Mouse (Mus musculus) liver, embryonic 15.5 days (tissue): Measurements from ENCODE around the gene Opn1sw. TPM values are rescaled to one million over a fixed set of nuclear protein-coding genes. Genes with fewer than 3 reads are reported as not detected.
A peak's percentile ranks its signal among the peaks of the same experiment; 100 is the strongest.

Source experiments
- ATAC-seq: fragments of 200-750 bp; cut with Nextera tagmentation; 2 replicates; pipeline ENCODE4 v1.8.0; 2017; ENCODE audit warnings: moderate number of reproducible peaks, mild to moderate bottlenecking, moderate library complexity; ENCODE audit not compliant: insufficient read depth
- H3K27ac ChIP-seq: fragments of 300-500 bp; sonication (generic); replicated peaks from 2 replicates; pipeline ENCODE4 v1.5.1; 2015; ENCODE audit warnings: mild to moderate bottlenecking, inconsistent platforms
- H3K27me3 ChIP-seq: fragments of 300-500 bp; sonication (generic); 2 replicates; pipeline ENCODE4 v1.6.1; 2015; ENCODE audit warnings: mild to moderate bottlenecking, inconsistent platforms
- H3K36me3 ChIP-seq: fragments of 300-500 bp; sonication (generic); replicated peaks from 2 replicates; pipeline ENCODE4 v1.6.1; 2015; ENCODE audit warnings: moderate library complexity, mild to moderate bottlenecking, inconsistent platforms
- H3K4me1 ChIP-seq: fragments of 300-500 bp; sonication (generic); replicated peaks from 2 replicates; pipeline ENCODE4 v1.6.1; 2015; ENCODE audit warnings: inconsistent platforms
- H3K4me2 ChIP-seq: fragments of 300-500 bp; sonication (generic); 2 replicates; pipeline ENCODE4 v1.6.1; 2015; ENCODE audit warnings: moderate library complexity, mild to moderate bottlenecking, inconsistent platforms
- H3K4me3 ChIP-seq: fragments of 300-500 bp; sonication (generic); replicated peaks from 2 replicates; pipeline ENCODE4 v1.5.1; 2015; ENCODE audit warnings: mild to moderate bottlenecking, inconsistent platforms
- H3K9ac ChIP-seq: fragments of 300-500 bp; sonication (generic); 2 replicates; pipeline ENCODE4 v1.6.1; 2015; ENCODE audit warnings: moderate library complexity, mild to moderate bottlenecking, inconsistent platforms
- H3K9me3 ChIP-seq: fragments of 300-500 bp; sonication (generic); replicated peaks from 2 replicates; pipeline ENCODE4 v1.6.1; 2016; ENCODE audit warnings: inconsistent platforms
- WGBS: fragments of 180-500 bp; shearing (Covaris S2); methylation state at CpG from one replicate; pipeline ENCODE4 v1.1.7; 2015; ENCODE audit warnings: mixed read lengths; ENCODE audit not compliant: insufficient replicate concordance; 5-methylcytosine and 5-hydroxymethylcytosine counted together
- polyA plus RNA-seq: library from polyadenylated mRNA; unstranded; fragments of >200 nt; fragmentation: Nextera tagmentation; extraction: Ambion mirVana; gene quantifications from 2 replicates; pipeline ENCODE4 v1.2.1, GENCODE M21; 2015

The Opn1sw gene
- 0.03 TPM in 1 of 2 replicates, not detected in the other for polyA plus RNA-seq

DNA sequence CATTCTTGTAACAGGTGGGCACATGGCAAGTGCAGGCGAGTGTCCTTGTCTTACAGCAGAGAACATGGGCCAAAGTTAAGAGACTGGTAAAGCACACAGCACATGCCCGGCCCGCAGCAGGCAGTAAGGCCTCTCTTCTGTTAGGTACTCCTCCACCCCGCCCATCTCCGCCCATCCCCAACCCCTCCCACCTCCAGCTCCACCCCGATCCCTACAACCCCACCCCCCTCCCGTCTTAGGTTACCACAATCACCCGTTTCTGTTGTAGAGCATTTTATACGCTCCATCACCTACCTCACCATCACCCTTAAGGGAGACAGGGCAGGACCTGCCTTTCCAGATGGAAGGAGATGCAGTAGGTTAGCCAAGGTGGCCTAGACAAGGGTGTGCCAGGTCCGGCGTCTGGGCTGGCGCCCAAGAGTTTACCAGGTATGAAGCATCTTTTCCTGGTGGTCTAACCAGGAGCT, at the start of gene Opn1sw:
Opn1sw (minus strand) TSS at position 417 of the 467 bp plus-strand sequence.
- peak within 1 kb of the TSS; percentile 61 for H3K4me2 ChIP-seq
- H3K4me1 ChIP-seq: peaks cover 20% of the 10 kb centered on the region
- H3K9me3 ChIP-seq: no peaks in the 10 kb centered on the region
- H3K36me3 ChIP-seq: no peaks in the 10 kb centered on the region
- 4% methylated on average over 12 of the region's 12 CpGs for WGBS
- H3K27me3 ChIP-seq: peaks cover 49% of the 10 kb centered on the region
- peak within 1 kb of the TSS; percentile 42 for H3K4me3 ChIP-seq
- ATAC-seq: peak; percentile 75
- no peak within 1 kb of the TSS for H3K27ac ChIP-seq
- H3K9ac ChIP-seq: peak within 1 kb of the TSS; percentile 26; the same call in 1 of the 2 replicates

DNA sequence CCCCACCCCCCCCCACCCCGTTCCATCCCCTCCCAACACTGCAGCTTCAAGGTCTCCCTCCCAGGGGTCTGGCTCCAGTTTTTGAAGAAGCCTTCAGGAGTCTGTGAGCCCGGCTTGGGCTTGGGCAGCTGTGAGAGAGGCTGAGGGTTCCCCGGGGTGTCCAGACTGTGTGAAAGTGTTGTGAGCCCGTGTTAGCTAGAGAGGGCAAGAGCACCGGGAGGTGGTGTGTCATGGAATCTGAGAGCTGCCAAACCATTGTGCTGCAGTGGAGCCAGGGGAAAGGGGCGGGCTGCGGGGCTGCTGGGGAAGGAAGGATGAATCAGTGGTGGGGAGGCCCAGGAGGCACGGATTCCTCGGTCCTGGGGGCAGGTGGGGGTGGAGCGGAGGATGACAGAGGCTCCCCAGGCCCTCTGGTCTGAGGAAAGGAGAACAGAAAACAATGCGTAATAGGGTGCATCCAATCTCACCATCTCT, 48.2 kb upstream of the Opn1sw start:
- no peak overlapping the region for H3K4me2 ChIP-seq

DNA sequence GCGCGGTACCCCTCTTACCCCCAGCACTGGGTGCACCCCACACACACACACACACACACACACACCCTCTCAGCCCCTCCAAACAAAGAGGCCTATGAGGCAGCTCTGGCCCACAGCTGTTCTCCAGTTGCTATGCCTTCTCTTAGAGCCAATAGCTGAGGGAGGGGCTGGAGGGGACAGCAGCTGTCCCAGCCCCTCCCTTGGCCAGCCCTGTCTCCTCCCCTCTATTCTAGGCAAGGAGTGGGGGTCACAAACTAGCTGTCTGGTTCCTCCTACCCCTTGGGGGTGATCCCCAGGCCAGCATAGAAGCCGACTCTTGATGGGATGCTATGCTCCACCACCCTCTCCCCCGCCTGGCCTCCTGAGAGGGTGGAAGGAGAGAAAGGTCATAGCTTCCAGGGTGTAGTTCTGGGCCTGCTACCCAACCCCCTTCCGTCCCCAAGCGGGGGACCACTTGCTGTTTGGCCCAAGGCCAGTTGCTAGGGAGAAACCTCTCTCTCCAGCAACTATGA, 47.7 kb upstream of the Opn1sw start:
- H3K36me3 ChIP-seq: no peaks in the 10 kb centered on the region
- no peaks in the 10 kb centered on the region for H3K9me3 ChIP-seq
- no peak overlapping the region for H3K27ac ChIP-seq
- H3K27me3 ChIP-seq: peaks cover 71% of the 10 kb centered on the region
- H3K4me1 ChIP-seq: peaks cover 7% of the 10 kb centered on the region; the same call in 1 of the 2 replicates
- no peak overlapping the region for H3K4me2 ChIP-seq
- H3K4me3 ChIP-seq: no peak overlapping the region
- no peak for ATAC-seq
- WGBS: 38% methylated on average over 6 of the region's 6 CpGs
- H3K9ac ChIP-seq: no peak overlapping the region

More for the DNA sequence above, 48.2 kb upstream of the Opn1sw start:
- H3K27me3 ChIP-seq: peaks cover 65% of the 10 kb centered on the region
- no peak overlapping the region for H3K9ac ChIP-seq
- WGBS: 11% methylated on average over 11 of the region's 11 CpGs
- H3K36me3 ChIP-seq: no peaks in the 10 kb centered on the region
- peaks cover 7% of the 10 kb centered on the region; the same call in 1 of the 2 replicates for H3K4me1 ChIP-seq
- no peak overlapping the region for H3K4me3 ChIP-seq
- no peak for ATAC-seq
- no peaks in the 10 kb centered on the region for H3K9me3 ChIP-seq
- H3K27ac ChIP-seq: no peak overlapping the region

DNA sequence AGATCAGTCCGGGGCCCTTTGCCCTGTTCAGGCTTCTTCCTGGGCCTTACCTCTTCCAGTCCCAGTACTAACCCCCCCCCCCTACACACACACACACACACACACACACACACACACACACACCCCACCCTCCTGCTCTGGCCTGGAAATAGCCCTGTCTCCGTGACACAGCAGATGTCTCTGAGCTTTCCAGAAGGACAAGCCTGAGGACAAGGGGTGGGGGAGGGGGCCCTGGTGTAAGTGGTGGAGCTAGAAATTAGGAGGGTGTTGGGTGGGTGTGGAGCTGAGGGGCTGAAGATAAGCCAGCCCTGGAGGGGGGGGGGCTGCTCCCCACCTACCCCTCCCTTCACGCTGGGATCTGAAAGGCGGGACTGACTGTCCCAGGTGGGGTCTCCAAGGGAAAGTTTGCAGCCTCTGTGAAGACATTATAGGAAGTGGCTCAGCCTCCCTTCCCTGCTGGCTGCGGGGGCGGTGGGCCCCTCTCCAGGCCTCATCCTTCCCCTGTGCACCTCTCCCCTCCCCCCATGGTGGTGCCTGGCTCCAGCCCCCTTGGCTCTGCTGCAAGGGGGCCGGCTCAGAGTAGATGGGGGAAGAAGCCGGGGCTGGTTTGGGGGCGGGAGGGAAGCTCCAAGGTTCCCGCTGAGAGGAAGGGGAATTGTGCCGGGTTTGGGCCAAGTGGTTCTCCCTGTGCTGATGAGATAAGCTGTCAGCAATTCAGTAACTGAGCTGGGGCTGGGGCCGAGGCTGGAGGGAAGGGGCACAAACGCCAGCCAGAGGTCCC, 46.8 kb upstream of the Opn1sw start:
- H3K9me3 ChIP-seq: no peaks in the 10 kb centered on the region
- 8% methylated on average over 11 of the region's 13 CpGs for WGBS
- H3K4me2 ChIP-seq: peak overlapping the region; percentile 15; the same call in 1 of the 2 replicates
- H3K4me3 ChIP-seq: no peak overlapping the region
- H3K9ac ChIP-seq: no peak overlapping the region
- no peak for ATAC-seq
- H3K27ac ChIP-seq: no peak overlapping the region
- H3K36me3 ChIP-seq: no peaks in the 10 kb centered on the region
- H3K27me3 ChIP-seq: peaks cover 79% of the 10 kb centered on the region
- peaks cover 7% of the 10 kb centered on the region; the same call in 1 of the 2 replicates for H3K4me1 ChIP-seq

DNA sequence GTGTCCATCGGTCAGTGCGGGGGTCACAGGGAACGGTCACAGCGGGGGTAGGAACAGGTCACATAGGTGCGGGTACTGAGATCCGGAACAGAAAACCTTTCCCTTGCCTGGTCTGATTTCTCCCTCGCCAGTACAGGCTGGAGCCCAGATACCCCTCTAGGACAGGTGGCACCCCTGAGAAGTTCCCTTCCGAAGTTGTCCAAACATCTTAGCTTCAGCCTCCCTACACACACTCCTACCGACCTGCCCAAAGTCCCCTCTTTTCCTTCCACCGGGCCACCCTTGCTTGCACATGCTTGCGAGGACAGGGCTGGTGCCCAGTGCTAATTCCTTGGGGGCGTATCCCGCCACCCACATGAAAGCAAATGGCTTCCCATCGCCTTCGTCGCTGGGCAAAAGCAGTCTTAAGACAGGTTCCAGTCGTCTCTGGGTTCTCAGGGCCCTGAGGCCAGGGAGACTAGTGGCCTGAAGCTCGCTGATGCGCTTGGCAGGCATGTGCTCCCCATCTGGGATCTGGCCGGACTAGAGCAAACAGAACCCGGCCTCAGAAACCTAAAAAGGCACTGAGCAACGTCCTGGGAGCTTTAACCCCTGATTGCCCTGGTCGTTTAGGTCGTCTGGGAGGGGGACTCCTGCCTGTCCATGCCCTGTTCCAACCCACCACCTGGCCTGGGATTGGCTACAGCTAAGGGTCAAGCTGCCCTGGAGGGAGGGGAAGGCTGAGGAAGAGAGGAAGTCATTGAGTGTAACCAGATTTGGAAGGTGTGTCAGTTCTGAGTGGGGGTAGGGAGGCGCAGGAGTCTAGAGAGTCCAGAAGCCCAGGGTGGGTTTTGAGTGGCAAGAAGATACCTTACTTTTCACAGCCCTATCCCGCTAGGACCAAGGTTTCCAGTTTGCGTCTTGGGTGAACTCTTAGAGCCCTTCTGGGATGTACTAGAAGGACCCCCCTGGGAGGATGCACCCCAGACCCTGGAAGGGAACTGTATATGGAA, 45.8 kb upstream of the Opn1sw start:
- peaks cover 7% of the 10 kb centered on the region; the same call in 1 of the 2 replicates for H3K4me1 ChIP-seq
- WGBS: 5% methylated on average over 27 of the region's 27 CpGs
- H3K4me3 ChIP-seq: peak overlapping the region; percentile 37
- no peaks in the 10 kb centered on the region for H3K9me3 ChIP-seq
- H3K27me3 ChIP-seq: peaks cover 79% of the 10 kb centered on the region
- H3K27ac ChIP-seq: no peak overlapping the region
- H3K9ac ChIP-seq: no peak overlapping the region
- peak overlapping the region; percentile 57 for H3K4me2 ChIP-seq
- ATAC-seq: no peak
- H3K36me3 ChIP-seq: no peaks in the 10 kb centered on the region

DNA sequence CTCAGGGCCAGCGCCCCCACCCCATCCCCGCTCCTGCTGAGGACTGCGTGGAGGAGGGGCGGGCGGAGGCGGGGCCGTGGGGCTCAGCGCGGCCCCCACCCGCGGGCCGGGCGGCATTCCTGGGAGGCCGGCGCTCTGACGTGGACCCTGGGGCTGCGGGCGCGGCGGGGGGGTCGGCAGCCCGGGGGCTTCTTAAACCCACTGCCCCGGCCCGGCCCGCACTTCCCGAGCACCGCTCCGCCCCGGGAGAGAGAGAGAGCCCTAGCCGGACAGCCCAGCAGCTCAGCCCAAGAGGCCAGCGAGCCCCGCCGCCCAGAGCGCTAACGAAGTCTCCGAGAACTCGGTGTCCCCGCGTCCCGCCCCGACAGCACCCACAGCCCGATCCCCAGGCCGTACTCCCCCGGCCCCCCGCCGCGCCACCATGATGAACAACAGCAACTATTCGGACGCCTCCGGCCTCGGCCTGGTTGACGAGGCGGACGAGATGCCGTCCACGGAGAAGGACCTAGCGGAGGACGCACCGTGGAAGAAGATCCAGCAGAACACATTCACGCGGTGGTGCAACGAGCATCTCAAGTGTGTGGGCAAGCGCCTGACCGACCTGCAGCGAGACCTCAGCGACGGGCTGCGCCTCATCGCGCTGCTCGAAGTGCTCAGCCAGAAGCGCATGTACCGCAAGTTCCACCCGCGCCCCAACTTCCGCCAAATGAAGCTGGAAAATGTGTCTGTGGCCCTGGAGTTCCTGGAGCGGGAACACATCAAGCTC, 45.0 kb upstream of the Opn1sw start, which contains the start of gene Flnc:
Flnc (plus strand) TSS at position 219 of the 766 bp plus-strand sequence.
- Histone ChIP-seq H3K4me2 (peak within 1 kb of the TSS; percentile 57), H3K9ac (no peak within 1 kb of the TSS), H3K27ac (no peak within 1 kb of the TSS), H3K4me3 (peak within 1 kb of the TSS; percentile 37), H3K9me3 (no peaks in the 10 kb centered on the region), H3K4me1 (peaks cover 7% of the 10 kb centered on the region; the same call in 1 of the 2 replicates), H3K36me3 (no peaks in the 10 kb centered on the region), H3K27me3 (peaks cover 82% of the 10 kb centered on the region)
- ATAC-seq: no peak
- WGBS: 2% methylated on average over 70 of the region's 77 CpGs

DNA sequence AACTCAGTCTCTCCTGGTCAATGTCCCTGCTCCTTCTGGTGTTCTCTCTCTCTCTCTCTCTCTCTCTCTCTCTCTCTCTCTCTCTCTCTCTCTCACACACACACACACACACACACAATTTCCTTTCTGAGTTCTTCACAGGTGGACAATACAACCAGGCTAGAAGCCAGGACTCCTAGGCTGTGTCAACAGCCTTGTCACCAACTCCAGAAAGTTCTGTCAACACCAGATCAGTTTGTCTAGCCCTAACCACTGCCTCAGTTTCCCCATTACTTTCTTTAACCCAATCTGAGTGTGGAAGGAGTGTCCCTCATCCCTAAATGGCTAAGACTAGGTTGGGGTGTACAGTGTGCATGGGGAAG, 44.4 kb upstream of the Opn1sw start:
- Histone ChIP-seq H3K27ac (no peak overlapping the region), H3K4me1 (peaks cover 7% of the 10 kb centered on the region; the same call in 1 of the 2 replicates), H3K9ac (no peak overlapping the region), H3K4me3 (peak overlapping the region; percentile 37), H3K27me3 (peaks cover 79% of the 10 kb centered on the region), H3K36me3 (no peaks in the 10 kb centered on the region), H3K4me2 (peak overlapping the region; percentile 57), H3K9me3 (no peaks in the 10 kb centered on the region)
- ATAC-seq: no peak

DNA sequence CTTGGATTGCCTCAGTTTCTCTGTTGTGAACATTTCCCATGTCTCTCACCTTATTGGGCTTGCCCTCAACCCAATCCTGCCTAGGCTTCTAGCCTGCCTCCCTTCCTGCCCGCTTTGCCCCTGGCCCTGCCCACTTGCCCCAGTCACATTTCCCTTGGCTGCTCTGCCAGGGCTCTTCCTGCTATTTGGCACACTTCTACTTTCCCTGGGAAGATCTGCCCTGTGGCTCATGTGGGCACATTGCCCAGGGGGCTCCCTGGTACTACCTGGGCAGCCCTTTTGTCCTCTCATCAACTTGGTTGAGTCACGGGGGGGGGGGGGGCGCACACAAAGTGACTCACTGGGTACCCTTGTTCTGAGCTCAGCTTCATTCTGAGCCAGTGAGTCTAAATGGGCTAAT, 43.9 kb upstream of the Opn1sw start:
- 43% methylated on average over 3 of the region's 3 CpGs for WGBS
- H3K36me3 ChIP-seq: no peaks in the 10 kb centered on the region
- ATAC-seq: no peak
- peaks cover 76% of the 10 kb centered on the region for H3K27me3 ChIP-seq
- H3K27ac ChIP-seq: no peak overlapping the region
- no peak overlapping the region for H3K4me3 ChIP-seq
- H3K9ac ChIP-seq: no peak overlapping the region
- no peaks in the 10 kb centered on the region for H3K9me3 ChIP-seq
- no peak overlapping the region for H3K4me2 ChIP-seq
- peaks cover 7% of the 10 kb centered on the region; the same call in 1 of the 2 replicates for H3K4me1 ChIP-seq

DNA sequence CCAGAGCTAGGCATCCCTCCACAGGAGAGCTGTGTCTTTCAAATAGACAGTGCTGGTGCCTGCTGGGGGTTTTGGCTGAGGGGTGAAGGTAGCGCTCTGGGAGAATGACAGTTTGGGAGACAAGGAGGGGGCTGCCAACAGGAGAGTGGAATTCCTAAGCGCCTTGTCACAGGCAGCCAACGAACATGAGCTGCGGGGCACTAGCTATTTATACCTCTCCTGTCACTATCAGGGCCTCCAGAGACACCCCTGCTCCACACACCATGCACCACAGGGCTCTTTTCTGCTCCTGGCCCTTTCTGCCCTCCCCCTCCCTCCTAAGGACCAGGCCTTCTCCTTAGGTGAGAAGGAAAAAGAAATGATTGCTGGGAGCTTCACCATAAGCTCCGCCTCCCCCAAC, 43.2 kb upstream of the Opn1sw start:
- peaks cover 7% of the 10 kb centered on the region; the same call in 1 of the 2 replicates for H3K4me1 ChIP-seq
- no peak overlapping the region for H3K4me2 ChIP-seq
- no peaks in the 10 kb centered on the region for H3K9me3 ChIP-seq
- 40% methylated on average over 5 of the region's 5 CpGs for WGBS
- no peak for ATAC-seq
- no peaks in the 10 kb centered on the region for H3K36me3 ChIP-seq
- no peak overlapping the region for H3K27ac ChIP-seq
- no peak overlapping the region for H3K4me3 ChIP-seq
- H3K27me3 ChIP-seq: peaks cover 69% of the 10 kb centered on the region
- H3K9ac ChIP-seq: no peak overlapping the region
